Mouse (Mus musculus): ENCODE measurements around the gene Cadm3.

DNA sequence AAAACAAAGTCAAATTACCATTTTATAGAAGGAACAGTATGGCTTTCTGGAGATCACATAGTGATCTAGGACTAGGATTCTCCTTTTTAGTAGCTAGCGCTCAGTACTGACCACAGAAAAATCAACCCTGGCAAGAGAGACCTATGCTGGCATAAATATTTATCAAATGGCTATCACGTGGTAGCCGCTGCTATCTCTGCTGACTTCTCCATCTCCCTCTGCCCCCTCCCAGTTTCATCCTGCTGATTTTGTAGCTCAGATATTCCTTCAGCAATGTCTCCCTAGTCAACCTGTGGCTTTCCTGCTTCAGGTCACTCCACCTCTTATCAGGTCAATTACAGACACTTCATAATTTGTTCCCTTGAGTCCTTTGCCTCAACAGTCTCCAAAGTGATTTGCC is 51.8 kb downstream of the Cadm3 start:
- TF ChIP-seq CTCF (conservative IDR thresholded peaks at IDR 0.05 in 1 of 2, IDR thresholded peaks at IDR 0.05 in 1 of 2; ENCODE audit: low read depth in 2 of 2, low read length in 2 of 2) (no peak), GABPA (IDR thresholded peaks at IDR 0.05; ENCODE audit: insufficient replicate concordance, low read depth, low read length) (no peak), POLR2A (IDR thresholded peaks at IDR 0.05; ENCODE audit: low read depth, low read length) (no peak), SIN3A (IDR thresholded peaks at IDR 0.05; ENCODE audit: low read length) (no peak), TCF12 (IDR thresholded peaks at IDR 0.05; ENCODE audit: low read depth, low read length) (no peak), ZC3H11A (IDR thresholded peaks at IDR 0.05; ENCODE audit: low read depth, low read length) (no peak), USF2 (conservative IDR thresholded peaks at IDR 0.05; ENCODE audit: low read depth, low read length) (no peak), POLR2AphosphoS2 (IDR thresholded peaks at IDR 0.05; ENCODE audit: low read depth, low read length) (no peak), ZMIZ1 (IDR thresholded peaks at IDR 0.05; ENCODE audit: low read depth, low read length) (no peak), SMC3 (IDR thresholded peaks at IDR 0.05; ENCODE audit: low read depth, low read length) (no peak), MXI1 (IDR thresholded peaks at IDR 0.05; ENCODE audit: low read depth, low read length) (no peak), EP300 (IDR thresholded peaks at IDR 0.05; ENCODE audit: low read length) (no peak), BHLHE40 (IDR thresholded peaks at IDR 0.05; ENCODE audit: low read depth, low read length) (no peak), USF1 (IDR thresholded peaks at IDR 0.05; ENCODE audit: low read depth, low read length) (no peak)
